Mouse (Mus musculus) left cerebral cortex, postnatal 4 days (tissue): ENCODE measurements around the gene Spns2. TPM values are rescaled to one million over a fixed set of nuclear protein-coding genes. Genes with fewer than 3 reads are reported as not detected.

ENCODE experiments used
- DNase-seq: peaks from one replicate; pipeline ENCODE4 v3.0.0-alpha.2; 2022
- intact Hi-C: fragments of 180-260 bp; cut with DNase I; formaldehyde crosslinking; loops from one replicate; pipeline ENCODE4 v1.15.1; 2025
- total RNA-seq, 2 experiments: library from RNA; stranded (reverse); gene quantifications; 2 replicates each; pipeline ENCODE4 v1.2.3; 2021

Spns2 gene
- total RNA-seq, 2 experiments from 2014 or later: 36.5 to 37.0 TPM

GRCm38 (mm10) chr11:72415155-72415554, 74.5 kb downstream of the Spns2 start:
- DNase-seq: no peak
- intact Hi-C loops: no loop called here

DNA sequence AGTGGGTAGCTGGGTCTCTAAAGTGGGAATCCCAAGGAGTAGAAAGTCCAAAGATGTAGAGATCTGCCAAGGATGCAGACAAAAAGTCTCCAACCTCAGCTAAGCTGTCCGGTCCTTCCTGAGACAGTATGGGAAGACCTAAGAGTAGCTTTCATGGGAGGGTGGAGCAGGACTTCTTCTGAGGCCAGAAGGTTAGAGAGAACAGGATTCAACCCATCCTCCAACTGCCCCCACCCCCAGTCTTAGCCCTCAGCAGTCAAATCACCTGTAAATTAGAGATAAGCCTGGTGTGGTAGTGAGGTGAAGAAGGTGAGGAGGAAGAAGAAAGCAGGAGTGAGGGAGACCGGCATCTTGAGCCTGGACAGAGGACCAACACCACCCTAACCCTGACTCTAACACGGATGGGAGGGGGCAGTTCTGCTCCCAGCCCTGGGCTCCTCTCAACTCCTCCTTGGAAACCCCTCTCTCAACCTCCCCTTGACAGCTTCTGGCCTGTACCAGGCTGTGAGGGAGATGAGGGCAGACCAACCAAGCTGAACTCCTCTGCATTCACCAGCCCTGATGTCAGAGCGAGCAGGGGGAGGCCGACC, 76.0 kb downstream of the Spns2 start:
- intact Hi-C loops: no loop called here
- DNase-seq: no peak

DNA sequence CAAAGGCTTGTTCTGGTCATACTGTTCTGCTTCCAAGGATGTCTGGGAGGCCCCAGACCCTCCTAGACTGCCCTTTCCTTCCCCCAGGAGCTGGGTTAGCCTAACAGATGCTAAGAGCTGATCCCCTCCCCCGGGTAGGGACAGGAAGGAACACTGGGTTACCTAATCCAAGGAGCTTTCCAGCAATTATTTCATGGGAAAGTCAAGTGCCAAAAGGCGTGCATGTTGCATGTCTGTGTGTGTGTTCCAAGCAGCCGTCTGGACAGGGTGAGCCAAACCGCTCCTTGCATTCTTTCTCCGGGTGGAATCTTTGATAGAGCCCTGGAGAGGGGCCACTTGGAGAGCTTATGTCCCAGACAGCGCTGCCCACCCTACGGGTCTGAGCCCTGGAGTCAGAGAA, 76.7 kb downstream of the Spns2 start:
- no peak for DNase-seq
- intact Hi-C loops: no loop called here

GRCm38 (mm10) chr11:72411945-72412344, 77.8 kb downstream of the Spns2 start:
- no peak for DNase-seq
- intact Hi-C loops: no loop called here

DNA sequence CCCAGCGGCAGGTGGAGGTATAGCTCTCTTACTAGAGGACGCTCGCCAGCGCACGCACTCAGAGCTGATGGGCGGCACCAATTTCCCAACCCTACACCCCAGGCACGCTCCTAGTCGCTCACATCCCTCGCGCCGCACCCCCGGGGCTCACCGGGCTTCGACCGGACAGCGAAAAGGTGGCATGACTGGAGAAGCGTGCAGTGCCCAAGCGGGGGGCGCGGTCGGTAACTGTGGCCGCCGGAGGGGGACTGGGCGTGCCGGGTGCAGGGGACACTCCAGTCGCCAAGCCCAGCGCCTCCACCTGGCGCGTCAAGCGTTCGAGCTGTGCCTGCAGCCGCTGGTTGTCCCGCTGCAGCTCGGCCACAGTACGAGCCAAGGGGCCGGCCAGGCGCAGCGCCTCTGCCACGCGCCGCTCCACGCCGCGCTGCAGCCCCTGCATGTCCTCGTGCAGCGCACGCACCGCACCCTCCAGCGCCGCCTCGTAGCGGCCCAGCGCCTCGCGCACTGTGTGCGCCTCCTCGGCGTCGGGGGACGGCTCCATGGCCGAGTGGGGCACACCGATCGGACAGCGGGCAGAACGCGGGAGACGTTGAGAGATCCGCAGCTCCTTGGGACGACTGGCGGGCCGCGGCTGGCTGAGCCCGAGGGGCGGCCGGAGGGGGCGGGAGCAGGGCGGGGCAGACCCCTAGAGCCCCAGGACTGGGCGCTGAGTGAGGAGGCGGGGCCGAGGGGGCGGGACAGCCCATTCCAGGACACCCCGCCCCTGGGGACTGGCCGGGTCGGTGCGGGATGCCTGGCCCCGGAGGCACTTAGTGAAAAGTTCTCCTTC, 78.4 kb downstream of the Spns2 start, which contains the start of gene Smtnl2:
Gene Smtnl2 (minus strand): TSS at position 621 of the 829 bp plus-strand sequence.
- intact Hi-C loops: no loop called here

DNA sequence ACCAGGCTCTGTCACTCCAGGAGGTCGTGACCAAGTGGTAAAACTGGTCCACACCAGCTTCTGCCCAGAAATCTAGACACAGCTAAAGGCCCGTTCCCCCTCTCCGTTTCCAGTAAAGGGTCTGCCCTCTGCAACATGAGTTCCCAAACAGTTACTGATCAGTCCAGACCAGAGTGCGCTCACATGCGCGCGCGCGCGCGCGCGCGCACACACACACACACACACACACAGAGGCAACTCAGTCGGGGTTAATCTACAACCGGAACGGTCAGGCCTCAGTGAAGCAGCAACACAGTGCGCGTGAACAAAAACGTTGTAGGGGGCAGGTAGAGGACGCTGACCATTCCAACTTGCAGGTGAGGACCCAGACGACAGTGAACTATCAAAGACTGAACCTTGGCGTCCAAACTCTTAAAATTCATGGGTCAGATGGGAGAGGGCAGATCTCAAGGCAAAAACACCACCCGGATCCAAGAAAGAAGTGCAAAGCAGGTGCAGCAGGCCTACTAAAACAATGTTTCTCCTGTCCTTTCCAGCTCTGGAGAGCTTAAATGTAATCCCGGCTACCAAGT, 79.1 kb downstream of the Spns2 start:
- intact Hi-C loops: no loop called here
- no peak for DNase-seq

More for the DNA sequence above, 78.4 kb downstream of the Spns2 start, which contains the start of gene Smtnl2:
- peak; percentile 76 for DNase-seq

DNA sequence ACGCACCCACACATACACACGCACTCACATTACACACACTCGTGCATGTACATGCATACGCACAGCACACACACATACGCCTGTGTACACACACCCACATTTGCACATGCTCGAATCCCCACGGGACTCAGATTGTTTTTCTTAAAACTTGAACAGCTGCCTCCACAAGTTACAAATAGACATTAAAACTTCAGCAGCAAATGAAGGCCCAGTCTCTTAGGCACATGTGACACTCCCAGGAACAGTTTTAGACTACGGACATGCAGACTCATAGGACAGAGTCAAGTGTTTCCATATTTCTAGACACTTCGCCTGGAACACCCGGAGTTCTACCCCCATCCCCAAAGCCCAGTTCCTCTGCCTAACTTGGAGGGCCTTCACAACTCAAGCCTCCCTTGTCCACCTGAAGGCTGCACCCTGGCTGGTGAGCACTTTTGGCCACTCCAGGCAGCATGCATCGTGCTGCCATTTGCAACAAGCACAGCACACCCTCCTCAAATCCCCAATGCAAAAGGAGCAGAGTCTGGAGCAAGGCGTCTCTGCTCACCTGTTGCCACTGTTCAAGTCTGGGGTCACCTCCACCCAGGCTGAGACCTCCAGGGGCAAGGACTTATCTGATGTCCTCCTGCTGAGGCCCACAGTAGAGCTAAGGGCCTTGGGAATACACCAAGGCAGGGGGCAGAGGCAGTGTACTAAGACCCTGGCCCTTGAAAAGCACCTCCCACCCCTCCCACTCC, 79.9 kb downstream of the Spns2 start:
- no peak for DNase-seq
- intact Hi-C loops: no loop called here

GRCm38 (mm10) chr11:72408451-72409170, 81.1 kb downstream of the Spns2 start:
- DNase-seq: no peak
- intact Hi-C loops: no loop called here

DNA sequence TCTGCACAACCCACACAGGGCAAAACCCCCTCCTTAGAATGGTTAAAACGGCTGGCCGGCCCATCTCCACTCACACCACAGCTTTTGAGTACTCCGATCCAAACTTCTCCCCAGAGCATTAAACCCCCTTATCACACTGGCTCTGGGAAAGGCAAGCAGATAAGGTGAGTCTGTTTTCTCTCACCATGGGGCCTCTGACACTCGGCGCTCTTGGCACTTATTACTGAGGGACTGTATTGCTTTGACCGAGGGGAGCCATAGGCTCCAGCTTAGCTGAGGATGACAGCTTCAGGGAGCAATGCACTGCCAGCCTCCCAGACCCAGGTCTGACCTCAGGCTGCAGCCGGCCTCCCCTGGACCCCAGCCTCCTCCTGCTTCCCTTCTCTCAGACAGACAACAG, 82.1 kb downstream of the Spns2 start:
- intact Hi-C loops: no loop called here
- no peak for DNase-seq

- DNase-seq: no peak
- intact Hi-C loops: no loop called here
These were observed 82.6 kb downstream of the Spns2 start for GRCm38 (mm10) chr11:72407081-72407480.

GRCm38 (mm10) chr11:72406079-72406675, 83.5 kb downstream of the Spns2 start:
- intact Hi-C loops: no loop called here
- DNase-seq: no peak

DNA sequence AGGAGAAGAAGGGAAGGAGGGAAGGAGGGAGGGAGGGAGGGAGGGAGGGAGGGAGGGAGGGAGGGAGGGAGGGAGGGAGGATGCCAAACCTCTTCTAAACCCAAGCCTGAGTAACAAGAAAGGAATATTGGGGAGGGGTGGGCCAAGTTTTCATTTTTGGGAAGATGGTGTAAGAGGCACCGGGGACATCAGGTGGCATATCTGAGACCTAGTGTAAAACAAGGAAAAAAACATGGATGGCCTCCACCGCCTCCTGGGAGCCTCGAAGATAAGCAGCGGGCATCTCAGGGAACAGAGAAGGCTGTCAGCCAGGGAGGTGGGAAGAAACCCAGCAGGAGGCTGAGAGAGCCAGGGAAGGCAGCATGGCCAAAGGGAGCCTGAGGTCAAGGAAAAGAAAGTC, 84.2 kb downstream of the Spns2 start:
- no peak for DNase-seq
- intact Hi-C loops: no loop called here

GRCm38 (mm10) chr11:72402969-72403368, 86.7 kb downstream of the Spns2 start:
- no peak for DNase-seq
- intact Hi-C loops: no loop called here

GRCm38 (mm10) chr11:72402017-72402416, 87.7 kb downstream of the Spns2 start:
- DNase-seq: no peak
- intact Hi-C loops: no loop called here

Other genes with a start within 250 kb of the Spns2 start
- 1 to 10 TPM; 7.2 to 9.8 TPM for gene Slc13a5, start 222.7 kb downstream of the Spns2 start, total RNA-seq
- 1 to 10 TPM in 1 of 2 experiments, under 1 TPM in 1; 0.70 to 1.2 TPM for gene Xaf1, start 188.3 kb downstream of the Spns2 start, total RNA-seq
- not detected for gene Fbxo39, start 175.5 kb downstream of the Spns2 start, total RNA-seq
- 1 to 10 TPM; 1.6 to 2.1 TPM for gene Tekt1, start 127.5 kb downstream of the Spns2 start, total RNA-seq
- gene Smtnl2, start 78.2 kb downstream of the Spns2 start, total RNA-seq: 1 to 10 TPM; 9.6 to 9.9 TPM
- not detected for gene Ggt6, start 54.4 kb downstream of the Spns2 start, total RNA-seq
- 10 to 100 TPM; 68.3 to 77.3 TPM for gene Mybbp1a, start 48.5 kb downstream of the Spns2 start, total RNA-seq
- gene Spns3, start 60.6 kb upstream of the Spns2 start, total RNA-seq: under 1 TPM; 0.18 to 0.26 TPM
- gene Ube2g1, start 117.4 kb upstream of the Spns2 start, total RNA-seq: 10 to 100 TPM; 65.6 to 72.0 TPM
- gene Ankfy1, start 200.1 kb upstream of the Spns2 start, total RNA-seq: 10 to 100 TPM; 64.5 to 65.0 TPM